In genomic region chr15:88978281-88979137, GRCm38 (mm10) we compare ENCODE assay signal across 9 mouse cellular contexts. TPM values are rescaled to one million over a fixed set of nuclear protein-coding genes. Genes with fewer than 3 reads are reported as not detected.
DNase-seq lines count a peak whose midpoint lies in the region; ATAC-seq and TF ChIP-seq lines count a peak whose summit lies in the region.
"Had no signal": no experiment of that assay in that cellular context is flagged by ENCODE, and none has a peak within 500 bp of the region (broad histone marks: within the 10 kb centered on the region; RNA-seq: fewer than 3 reads in every experiment).

Mlc1 (minus strand) TSS chr15:88979007.

- ATAC-seq in hindbrain, postnatal 0 days: peak; percentile 96
- ATAC-seq in lung, postnatal 0 days: peak; percentile 92

- H3K4me1 ChIP-seq in hindbrain, postnatal 0 days (ENCODE audit: insufficient read depth, low read length): no peaks in the 10 kb centered on the region
- no peaks in the 10 kb centered on the region; the same call in 1 of the 2 replicates for H3K4me1 ChIP-seq in lung, postnatal 0 days (ENCODE audit: insufficient read depth, low read depth, low read length)

- H3K36me3 ChIP-seq in hindbrain, postnatal 0 days (ENCODE audit: insufficient read depth, low read length): no peaks in the 10 kb centered on the region
- H3K36me3 ChIP-seq in lung, postnatal 0 days (ENCODE audit: insufficient read depth, low read length): no peaks in the 10 kb centered on the region

- peak; percentile 91 for DNase-seq in Muller cell, postnatal 12 days (ENCODE audit: inconsistent ontology term)
- DNase-seq in embryo, embryonic 9.5 days (ENCODE audit: extremely low spot score): peak; percentile 50
- DNase-seq in hindbrain, postnatal 0 days (ENCODE audit: low spot score): peak; percentile 80
- peak; percentile 85 for DNase-seq in lung, postnatal 0 days (ENCODE audit: low spot score)
- no peak for DNase-seq in gastrocnemius, adult 8-10 months (ENCODE audit: low spot score in 2 of 2)
- no peak for DNase-seq in gastrocnemius, adult 2 months
- no peak for DNase-seq in MN1 (ENCODE audit: low spot score)
- no peak for DNase-seq in gastrocnemius, postnatal 4 days (ENCODE audit: low spot score in 2 of 2)

- no peak within 1 kb of the TSS; the same call in 1 of the 2 replicates for H3K9ac ChIP-seq in hindbrain, postnatal 0 days (replicated peaks; ENCODE audit: low read length)
- no peak within 1 kb of the TSS for H3K9ac ChIP-seq in lung, postnatal 0 days (replicated peaks; ENCODE audit: low read depth)
- H3K9ac ChIP-seq: liver, embryonic 14.5 days had no signal

- H3K27me3 ChIP-seq in hindbrain, postnatal 0 days (ENCODE audit: insufficient read depth, low read length): no peaks in the 10 kb centered on the region
- no peaks in the 10 kb centered on the region for H3K27me3 ChIP-seq in lung, postnatal 0 days (replicated peaks; ENCODE audit: insufficient read depth, low read length)

- peak; percentile 70 for TF ChIP-seq EP300 in lung, postnatal 0 days (IDR thresholded peaks at IDR 0.05)

- intact Hi-C loops in gastrocnemius, adult 2 months (cut with DNase I): no loop called here

- H3K9me3 ChIP-seq in hindbrain, postnatal 0 days (ENCODE audit: low read length): no peaks in the 10 kb centered on the region
- H3K9me3 ChIP-seq in lung, postnatal 0 days (ENCODE audit: low read length): no peaks in the 10 kb centered on the region

- H3K27ac ChIP-seq in hindbrain, postnatal 0 days: peak within 1 kb of the TSS; percentile 70
- H3K27ac ChIP-seq in lung, postnatal 0 days (ENCODE audit: low read length): peak within 1 kb of the TSS; percentile 2; the same call in 1 of the 2 replicates
- H3K27ac ChIP-seq in gastrocnemius, adult 2 months: no peak within 1 kb of the TSS
- H3K27ac ChIP-seq: liver, embryonic 14.5 days had no signal

- peak within 1 kb of the TSS; percentile 41 for H3K4me2 ChIP-seq in hindbrain, postnatal 0 days (ENCODE audit: low read depth, low read length)
- H3K4me2 ChIP-seq in lung, postnatal 0 days (replicated peaks; ENCODE audit: low read depth, low read length): peak within 1 kb of the TSS; percentile 22; the same call in 1 of the 2 replicates

- no peak for TF ChIP-seq CTCF in hindbrain, postnatal 0 days (IDR thresholded peaks at IDR 0.05; ENCODE audit: low read depth)
- TF ChIP-seq CTCF in lung, postnatal 0 days (IDR thresholded peaks at IDR 0.05): no peak
- TF ChIP-seq CTCF in gastrocnemius, adult 2 months (IDR thresholded peaks at IDR 0.05): no peak

- peak within 1 kb of the TSS; percentile 9 for H3K4me3 ChIP-seq in hindbrain, postnatal 0 days (ENCODE audit: low read length)
- H3K4me3 ChIP-seq in lung, postnatal 0 days (ENCODE audit: low read depth, low read length): 0 out of 2 replicates have a peak within 1 kb of the TSS, but pooled peaks have one; percentile 1
- no peak within 1 kb of the TSS for H3K4me3 ChIP-seq in gastrocnemius, adult 2 months

- 18% methylated on average over 10 of the region's 10 CpGs for WGBS in hindbrain, postnatal 0 days
- WGBS in lung, postnatal 0 days: 51% methylated on average over 10 of the region's 10 CpGs

RNA-seq across cellular contexts. Expression of gene Mlc1, which starts in this region (rescaled TPM):
- 106 and 111 TPM in 2 replicates for total RNA-seq in hindbrain, postnatal 0 days (2014; rRNA removed)
- 72.5 and 88.3 TPM in 2 replicates for polyA plus RNA-seq in hindbrain, postnatal 0 days (2015; fragmentation: Nextera tagmentation; extraction: Ambion mirVana)
- polyA plus RNA-seq in lung, postnatal 0 days (2015; fragmentation: Nextera tagmentation; extraction: Ambion mirVana): 21.5 and 29.4 TPM in 2 replicates
- total RNA-seq in gastrocnemius, adult 8-10 months (2022): under 1 TPM in 1 of 4 experiments, not detected in 3; 0.09 TPM
- not detected for total RNA-seq in gastrocnemius, adult 2 months (2021)
- under 1 TPM in 1 of 2 experiments, not detected in 1; 0.12 TPM for total RNA-seq in gastrocnemius, postnatal 4 days (2021)
- polyA plus RNA-seq: liver, embryonic 14.5 days had no signal

Comparison
In these comparisons a context has a peak if more than half of its experiments do, and no peak if none do; other contexts are left out.
1. RNA of gene Mlc1 (total RNA-seq): 106 to 111 TPM in hindbrain, postnatal 0 days; 0.12 TPM in gastrocnemius, postnatal 4 days, not detected in gastrocnemius, adult 2 months and 0.09 TPM in gastrocnemius, adult 8-10 months; every median in the first group is over 10 times any median in the second.
2. DNase-seq: peak in Muller cell, postnatal 12 days (single experiment), embryo, embryonic 9.5 days (single experiment), hindbrain, postnatal 0 days (single experiment) and lung, postnatal 0 days (single experiment); none in gastrocnemius, adult 8-10 months (0 of 2), gastrocnemius, adult 2 months (single experiment), MN1 (single experiment) and gastrocnemius, postnatal 4 days (0 of 2).